In the genomic region with DNA sequence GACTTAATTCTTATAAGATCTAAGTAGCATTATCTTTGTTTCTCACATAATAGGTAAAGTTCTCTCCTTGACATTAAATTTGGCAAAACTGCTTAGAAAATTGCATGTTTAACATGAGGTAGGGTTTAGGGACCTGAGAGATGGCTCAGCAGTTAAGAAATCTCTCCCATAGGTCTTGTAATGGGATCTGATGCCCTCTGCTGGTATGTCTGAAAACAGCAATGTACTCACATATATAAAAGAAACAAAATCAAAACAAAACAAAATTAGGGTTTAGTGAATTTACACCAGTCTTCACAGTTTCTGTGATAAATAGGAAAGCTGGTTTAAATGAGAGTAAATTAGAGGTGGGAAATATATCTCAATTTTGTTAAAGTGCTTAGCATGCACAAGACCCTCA, we compare ENCODE assay signal across 9 mouse cellular contexts. TPM values are rescaled to one million over a fixed set of nuclear protein-coding genes. Genes with fewer than 3 reads are reported as not detected.
DNase-seq lines count a peak whose midpoint lies in the region; ATAC-seq and TF ChIP-seq lines count a peak whose summit lies in the region.
"Had no signal": no experiment of that assay in that cellular context is flagged by ENCODE, and none has a peak within 500 bp of the region (broad histone marks: within the 10 kb centered on the region; RNA-seq: fewer than 3 reads in every experiment).

No protein-coding gene starts in this region.

- no peak overlapping the region for H3K4me3 ChIP-seq in midbrain, embryonic 11.5 days (ENCODE audit: low read depth, low read length)
- no peak overlapping the region for H3K4me3 ChIP-seq in midbrain, embryonic 16.5 days (ENCODE audit: low read depth, low read length)
- H3K4me3 ChIP-seq in stomach, postnatal 0 days (ENCODE audit: low read depth, low read length) = no peak overlapping the region
- no peak overlapping the region for H3K4me3 ChIP-seq in midbrain, embryonic 15.5 days
- H3K4me3 ChIP-seq: neural tube, embryonic 12.5 days had no signal

- H3K4me2 ChIP-seq in midbrain, embryonic 11.5 days = no peak overlapping the region
- H3K4me2 ChIP-seq in midbrain, embryonic 16.5 days (ENCODE audit: low read length) = no peak overlapping the region
- no peak overlapping the region for H3K4me2 ChIP-seq in stomach, postnatal 0 days (replicated peaks; ENCODE audit: low read depth)
- H3K4me2 ChIP-seq in midbrain, embryonic 15.5 days = no peak overlapping the region
- H3K4me2 ChIP-seq: neural tube, embryonic 12.5 days had no signal

- H3K27me3 ChIP-seq in midbrain, embryonic 11.5 days (ENCODE audit: control insufficient read depth, insufficient read depth, low read length) = no peaks in the 10 kb centered on the region
- no peaks in the 10 kb centered on the region for H3K27me3 ChIP-seq in midbrain, embryonic 16.5 days (ENCODE audit: control insufficient read depth, insufficient read depth, low read depth, low read length)
- H3K27me3 ChIP-seq in stomach, postnatal 0 days (ENCODE audit: control insufficient read depth, insufficient read depth, low read length) = no peaks in the 10 kb centered on the region
- H3K27me3 ChIP-seq in midbrain, embryonic 15.5 days (replicated peaks) = no peaks in the 10 kb centered on the region
- H3K27me3 ChIP-seq: neural tube, embryonic 12.5 days had no signal

- no peak overlapping the region for H3K27ac ChIP-seq in midbrain, embryonic 11.5 days (ENCODE audit: low read depth, low read length)
- H3K27ac ChIP-seq in midbrain, embryonic 16.5 days (ENCODE audit: low read length) = no peak overlapping the region
- H3K27ac ChIP-seq in stomach, postnatal 0 days (replicated peaks) = no peak overlapping the region
- H3K27ac ChIP-seq in midbrain, embryonic 15.5 days = no peak overlapping the region
- H3K27ac ChIP-seq: neural tube, embryonic 12.5 days had no signal

- DNase-seq in gastrocnemius, adult 18-20 months (ENCODE audit: low spot score) = peak; percentile 48
- DNase-seq in gastrocnemius, postnatal 36 days = no peak
- DNase-seq in midbrain, embryonic 11.5 days (ENCODE audit: low spot score, missing footprints) = peak; percentile 91
- no peak for DNase-seq in stomach, postnatal 0 days (ENCODE audit: low spot score)

- H3K36me3 ChIP-seq in midbrain, embryonic 11.5 days (ENCODE audit: control insufficient read depth, insufficient read depth, low read length) = peaks cover 26% of the 10 kb centered on the region
- peaks cover 31% of the 10 kb centered on the region for H3K36me3 ChIP-seq in midbrain, embryonic 16.5 days (ENCODE audit: control insufficient read depth, insufficient read depth, low read length)
- peaks cover 17% of the 10 kb centered on the region; the same call in 1 of the 2 replicates for H3K36me3 ChIP-seq in stomach, postnatal 0 days (ENCODE audit: control insufficient read depth, insufficient read depth, low read length)
- H3K36me3 ChIP-seq in midbrain, embryonic 15.5 days (replicated peaks) = peaks cover 44% of the 10 kb centered on the region

- no peak overlapping the region for H3K9ac ChIP-seq in midbrain, embryonic 11.5 days (ENCODE audit: low read length)
- H3K9ac ChIP-seq in midbrain, embryonic 16.5 days (ENCODE audit: low read depth, low read length) = no peak overlapping the region
- no peak overlapping the region for H3K9ac ChIP-seq in stomach, postnatal 0 days (ENCODE audit: low read length)
- H3K9ac ChIP-seq in midbrain, embryonic 15.5 days = no peak overlapping the region
- H3K9ac ChIP-seq: neural tube, embryonic 12.5 days had no signal

- no peak for ATAC-seq in midbrain, embryonic 11.5 days (ENCODE audit: low FRiP score)
- ATAC-seq in midbrain, embryonic 16.5 days = no peak
- ATAC-seq in activated CD4-positive, CD25-positive, alpha-beta regulatory T cell, adult 4 months = peak; percentile 40
- ATAC-seq in inflammation-experienced regulatory T-cells, adult 6 months = peak; percentile 65
- ATAC-seq in stomach, postnatal 0 days (ENCODE audit: low FRiP score, low TSS enrichment) = no peak
- no peak for ATAC-seq in midbrain, embryonic 15.5 days (replicated peaks)

- intact Hi-C loops in gastrocnemius, postnatal 36 days (cut with DNase I) = loop anchor here (5.0 kb wide), 2 partner anchors 45 to 160 kb away; no protein-coding TSS in a partner anchor

- TF ChIP-seq CTCF in stomach, postnatal 0 days (IDR thresholded peaks at IDR 0.05; ENCODE audit: low read depth) = peak; percentile 86

- no peaks in the 10 kb centered on the region for H3K4me1 ChIP-seq in midbrain, embryonic 11.5 days (ENCODE audit: control insufficient read depth, insufficient read depth, low read length)
- H3K4me1 ChIP-seq in midbrain, embryonic 16.5 days (ENCODE audit: control insufficient read depth, insufficient read depth, low read length) = peaks cover 15% of the 10 kb centered on the region
- no peaks in the 10 kb centered on the region for H3K4me1 ChIP-seq in stomach, postnatal 0 days (replicated peaks; ENCODE audit: control insufficient read depth, insufficient read depth)
- peaks cover 19% of the 10 kb centered on the region for H3K4me1 ChIP-seq in midbrain, embryonic 15.5 days

- no peaks in the 10 kb centered on the region for H3K9me3 ChIP-seq in midbrain, embryonic 11.5 days (ENCODE audit: control insufficient read depth, low read length)
- H3K9me3 ChIP-seq in midbrain, embryonic 16.5 days (replicated peaks; ENCODE audit: control insufficient read depth, low read length, poor library complexity, severe bottlenecking) = no peaks in the 10 kb centered on the region
- H3K9me3 ChIP-seq in stomach, postnatal 0 days (ENCODE audit: control insufficient read depth, low read length) = no peaks in the 10 kb centered on the region
- no peaks in the 10 kb centered on the region for H3K9me3 ChIP-seq in midbrain, embryonic 15.5 days
- H3K9me3 ChIP-seq: neural tube, embryonic 12.5 days had no signal

- no peak for TF ChIP-seq EP300 in stomach, postnatal 0 days (optimal IDR thresholded peaks at IDR 0.05)

RNA-seq across cellular contexts. Expression of a gene that starts 11.9 kb away (rescaled TPM):
- total RNA-seq in gastrocnemius, adult 18-20 months (2021) = 10 to 100 TPM; 32.7 to 43.1 TPM
- total RNA-seq in gastrocnemius, postnatal 36 days (2021) = 10 to 100 TPM; 42.0 to 55.4 TPM
- polyA plus RNA-seq in midbrain, embryonic 11.5 days (2014; fragmentation: Nextera tagmentation; extraction: Ambion mirVana) = 136 and 144 TPM in 2 replicates
- polyA plus RNA-seq in midbrain, embryonic 16.5 days (2015; fragmentation: Nextera tagmentation; extraction: Ambion mirVana) = 240 and 243 TPM in 2 replicates
- 10 to 100 TPM; 78.3 to 89.3 TPM for polyA plus RNA-seq in activated CD4-positive, CD25-positive, alpha-beta regulatory T cell, adult 4 months (2017; shearing (Covaris generic))
- 10 to 100 TPM; 69.9 to 81.0 (median 75.6) TPM for polyA plus RNA-seq in inflammation-experienced regulatory T-cells, adult 6 months (2017; shearing (Covaris generic))
- polyA plus RNA-seq in stomach, postnatal 0 days (2015; fragmentation: Nextera tagmentation; extraction: Ambion mirVana) = 44.2 and 48.3 TPM in 2 replicates
- polyA plus RNA-seq in midbrain, embryonic 15.5 days (2015; fragmentation: Nextera tagmentation; extraction: Ambion mirVana) = 238 and 239 TPM in 2 replicates

RNA-seq across cellular contexts. Expression of a gene that starts 42.1 kb away (rescaled TPM):
- total RNA-seq in gastrocnemius, adult 18-20 months (2021) = 10 to 100 TPM; 23.1 to 23.9 TPM
- total RNA-seq in gastrocnemius, postnatal 36 days (2021) = 10 to 100 TPM; 20.6 to 21.7 TPM
- 52.5 and 57.4 TPM in 2 replicates for polyA plus RNA-seq in midbrain, embryonic 11.5 days (2014; fragmentation: Nextera tagmentation; extraction: Ambion mirVana)
- polyA plus RNA-seq in midbrain, embryonic 16.5 days (2015; fragmentation: Nextera tagmentation; extraction: Ambion mirVana) = 65.3 and 72.9 TPM in 2 replicates
- 10 to 100 TPM; 42.4 to 52.7 TPM for polyA plus RNA-seq in activated CD4-positive, CD25-positive, alpha-beta regulatory T cell, adult 4 months (2017; shearing (Covaris generic))
- polyA plus RNA-seq in inflammation-experienced regulatory T-cells, adult 6 months (2017; shearing (Covaris generic)) = 10 to 100 TPM; 43.0 to 70.2 (median 66.3) TPM
- polyA plus RNA-seq in stomach, postnatal 0 days (2015; fragmentation: Nextera tagmentation; extraction: Ambion mirVana) = 22.7 and 24.1 TPM in 2 replicates
- polyA plus RNA-seq in midbrain, embryonic 15.5 days (2015; fragmentation: Nextera tagmentation; extraction: Ambion mirVana) = 75.1 and 78.0 TPM in 2 replicates

Comparison
In these comparisons a context has a peak if more than half of its experiments do, and no peak if none do; other contexts are left out.
1. DNase-seq: peak in gastrocnemius, adult 18-20 months (single experiment) and midbrain, embryonic 11.5 days (single experiment); none in gastrocnemius, postnatal 36 days (0 of 2) and stomach, postnatal 0 days (single experiment).
2. ATAC-seq: peak in activated CD4-positive, CD25-positive, alpha-beta regulatory T cell, adult 4 months (single experiment) and inflammation-experienced regulatory T-cells, adult 6 months (single experiment); none in midbrain, embryonic 11.5 days (single experiment), midbrain, embryonic 16.5 days (single experiment), stomach, postnatal 0 days (single experiment) and midbrain, embryonic 15.5 days (single experiment).